Mouse (Mus musculus) lung, postnatal 25 days (tissue): ENCODE results near the gene Coq6.

ENCODE experiments used
- DNase-seq: peaks from one replicate; pipeline ENCODE4 v3.0.0; 2022; ENCODE audit warnings: low spot score

Coq6 gene

GRCm38 (mm10) chr12:84396947-84397679, 35.7 kb downstream of the Coq6 start:
- DNase-seq = no peak

- DNase-seq = no peak
Measured at GRCm38 (mm10) chr12:84397685-84398084, 36.2 kb downstream of the Coq6 start.

- no peak for DNase-seq
Measured at GRCm38 (mm10) chr12:84398629-84399028, 37.2 kb downstream of the Coq6 start.

GRCm38 (mm10) chr12:84399135-84399534, 37.7 kb downstream of the Coq6 start:
- no peak for DNase-seq

- DNase-seq = no peak
Measured at GRCm38 (mm10) chr12:84399663-84400062, 38.2 kb downstream of the Coq6 start.

GRCm38 (mm10) chr12:84400068-84400467, 38.6 kb downstream of the Coq6 start:
- DNase-seq = no peak

GRCm38 (mm10) chr12:84400653-84401052, 39.2 kb downstream of the Coq6 start:
- DNase-seq = no peak

- no peak for DNase-seq
Measured at GRCm38 (mm10) chr12:84402923-84403322, 41.5 kb downstream of the Coq6 start.

- DNase-seq = no peak
Measured at GRCm38 (mm10) chr12:84404541-84404940, 43.1 kb downstream of the Coq6 start.

- no peak for DNase-seq
Measured at GRCm38 (mm10) chr12:84407259-84407658, 45.8 kb downstream of the Coq6 start.

GRCm38 (mm10) chr12:84407874-84408818, 46.7 kb downstream of the Coq6 start:
- peak; percentile 29 for DNase-seq

GRCm38 (mm10) chr12:84408819-84409507, 47.5 kb downstream of the Coq6 start, which contains the start of the genes Entpd5 and Bbof1:
TSS of gene Entpd5 (minus strand) at chr12:84409029.
TSS of gene Bbof1 (plus strand) at chr12:84409071.
- DNase-seq = peak; percentile 90

- DNase-seq = peak; percentile 84
Measured at GRCm38 (mm10) chr12:84416834-84417604, 55.6 kb downstream of the Coq6 start, which contains the start of gene Rnf113a2. TSS of gene Rnf113a2 (plus strand) at chr12:84417196.

GRCm38 (mm10) chr12:84417605-84417922, 56.1 kb downstream of the Coq6 start:
- DNase-seq = no peak
